ENCODE assay signal across 7 mouse cellular contexts in the genomic region with DNA sequence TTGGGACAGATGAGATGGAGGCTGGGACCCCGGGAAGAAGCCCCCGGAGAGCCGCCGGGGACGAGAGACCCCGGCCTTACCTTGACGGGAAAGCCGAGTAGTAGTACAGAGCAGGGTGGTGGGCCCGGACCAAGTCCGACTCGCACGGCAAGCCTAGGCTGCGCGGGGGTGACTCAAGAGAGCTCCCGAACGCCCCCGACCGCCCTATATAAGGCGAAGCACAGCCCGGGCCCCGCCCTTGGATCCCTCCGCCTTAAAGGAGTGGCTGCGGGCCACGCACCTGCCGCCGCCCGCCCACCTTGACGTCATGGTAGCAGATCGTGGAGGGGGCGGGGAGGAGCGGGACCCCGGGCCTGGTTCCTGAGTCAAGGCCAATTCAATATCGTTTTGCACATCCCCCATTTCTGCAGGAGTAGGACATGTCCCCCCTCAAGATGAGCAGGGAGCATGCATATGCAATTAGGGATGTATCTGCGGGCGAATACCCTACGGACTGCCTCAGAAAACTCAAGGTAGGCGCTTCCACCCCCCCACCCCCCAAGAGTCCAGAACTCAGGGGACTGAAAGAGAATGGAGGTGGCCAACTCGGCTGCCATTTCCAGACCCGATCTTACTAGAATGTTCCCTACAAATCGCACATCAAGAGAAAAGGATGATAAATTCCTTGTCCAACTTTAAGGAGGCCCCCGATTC. TPM values are rescaled to one million over a fixed set of nuclear protein-coding genes. Genes with fewer than 3 reads are reported as not detected.
DNase-seq lines count a peak whose midpoint lies in the region; ATAC-seq lines count a peak whose summit lies in the region.

Gene Hsp90ab1 (minus strand): TSS at position 185 of the 693 bp plus-strand sequence.

- ATAC-seq in intestine, embryonic 15.5 days: peak; percentile 81

- no peaks in the 10 kb centered on the region for H3K27me3 ChIP-seq in intestine, embryonic 15.5 days (replicated peaks)
- H3K27me3 ChIP-seq in midbrain, embryonic 10.5 days (ENCODE audit: low read depth, poor library complexity, severe bottlenecking): no peaks in the 10 kb centered on the region

- peaks cover 31% of the 10 kb centered on the region for H3K36me3 ChIP-seq in intestine, embryonic 15.5 days
- H3K36me3 ChIP-seq in midbrain, embryonic 10.5 days: peaks cover 41% of the 10 kb centered on the region

- peaks cover 17% of the 10 kb centered on the region for H3K4me1 ChIP-seq in intestine, embryonic 15.5 days (replicated peaks)
- peaks cover 53% of the 10 kb centered on the region for H3K4me1 ChIP-seq in midbrain, embryonic 10.5 days

- intact Hi-C loops in gastrocnemius, postnatal 36 days (cut with DNase I): no loop called here
- intact Hi-C loops in left cerebral cortex, postnatal 25 days (cut with DNase I): loop anchor here (2.0 kb wide), 1 partner anchor 24 kb away; the partner anchor contains the start of gene Tmem151b

- peak within 1 kb of the TSS; percentile 78 for H3K4me2 ChIP-seq in intestine, embryonic 15.5 days (replicated peaks)

- no peaks in the 10 kb centered on the region for H3K9me3 ChIP-seq in intestine, embryonic 15.5 days
- no peaks in the 10 kb centered on the region for H3K9me3 ChIP-seq in midbrain, embryonic 10.5 days (replicated peaks)

- under 1% methylated on average over 41 of the region's 41 CpGs for WGBS in intestine, embryonic 15.5 days
- 0% methylated on average over 41 of the region's 41 CpGs for WGBS in midbrain, embryonic 10.5 days

- peak; percentile 99 for DNase-seq in adrenal gland, adult 18-20 months (ENCODE audit: low spot score in 2 of 2)
- DNase-seq in embryo, embryonic 11 days: peak; percentile 99
- peak; percentile 98 for DNase-seq in gastrocnemius, postnatal 36 days
- peak; percentile 99 for DNase-seq in left cerebral cortex, postnatal 25 days (ENCODE audit: low spot score in 2 of 2)
- DNase-seq in midbrain, embryonic 10.5 days (ENCODE audit: low spot score): peak; percentile 99
- peak; percentile 99 for DNase-seq in right cerebral cortex, postnatal 4 days

- H3K4me3 ChIP-seq in intestine, embryonic 15.5 days (replicated peaks): peak within 1 kb of the TSS; percentile 85
- H3K4me3 ChIP-seq in midbrain, embryonic 10.5 days: peak within 1 kb of the TSS; percentile 92

- peak within 1 kb of the TSS; percentile 98 for H3K9ac ChIP-seq in intestine, embryonic 15.5 days

- H3K27ac ChIP-seq in intestine, embryonic 15.5 days: peak within 1 kb of the TSS; percentile 96
- H3K27ac ChIP-seq in midbrain, embryonic 10.5 days (replicated peaks): peak within 1 kb of the TSS; percentile 98

RNA-seq across cellular contexts. Expression of gene Hsp90ab1, which starts in this region (rescaled TPM):
- total RNA-seq in adrenal gland, adult 18-20 months (2021): 1,000 to 10,000 TPM; 2,801 to 2,860 TPM
- total RNA-seq in gastrocnemius, postnatal 36 days (2021): 100 to 1,000 TPM; 866 to 924 TPM
- 1,578 and 1,609 TPM in 2 replicates for polyA plus RNA-seq in intestine, embryonic 15.5 days (2015; fragmentation: Nextera tagmentation; extraction: Ambion mirVana)
- total RNA-seq in left cerebral cortex, postnatal 25 days (2021): 1,000 to 10,000 TPM; 1,565 to 1,601 TPM
- 1,780 and 2,044 TPM in 2 replicates for polyA plus RNA-seq in midbrain, embryonic 10.5 days (2016; fragmentation: Nextera tagmentation; extraction: Ambion mirVana)

Comparison
In these comparisons a context has a peak if more than half of its experiments do, and no peak if none do; other contexts are left out.
1. Peak in every context shown above with its lines: DNase-seq, ATAC-seq, H3K4me3 ChIP-seq and H3K27ac ChIP-seq.